Mouse (Mus musculus): ENCODE measurements around the gene Abca4. TPM values are rescaled to one million over a fixed set of nuclear protein-coding genes. Genes with fewer than 3 reads are reported as not detected.
A peak's percentile ranks its signal among the peaks of the same experiment; 100 is the strongest.

The Abca4 gene
- total RNA-seq, 1 experiment from 2014 or later = 2.0 TPM

GRCm38 (mm10) chr3:122133255-122133654, 89.0 kb downstream of the Abca4 start:
- ATAC-seq (replicated peaks in 1 of 2; ENCODE audit: insufficient read depth in 1 of 2, low FRiP score in 2 of 2, low TSS enrichment in 1 of 2, low read depth in 1 of 2, poor library complexity in 2 of 2, severe bottlenecking in 2 of 2) = no peak

- no peak for ATAC-seq (replicated peaks in 1 of 2; ENCODE audit: insufficient read depth in 1 of 2, low FRiP score in 2 of 2, low TSS enrichment in 1 of 2, low read depth in 1 of 2, poor library complexity in 2 of 2, severe bottlenecking in 2 of 2)
Observed at GRCm38 (mm10) chr3:122133840-122134239, 89.6 kb downstream of the Abca4 start.

- ATAC-seq (replicated peaks in 1 of 2; ENCODE audit: insufficient read depth in 1 of 2, low FRiP score in 2 of 2, low TSS enrichment in 1 of 2, low read depth in 1 of 2, poor library complexity in 2 of 2, severe bottlenecking in 2 of 2) = peak in 1 of 2 experiments; percentile 68; a peak in 3 of 4 replicates
Observed at GRCm38 (mm10) chr3:122140589-122141400, 96.6 kb downstream of the Abca4 start.

- ATAC-seq (replicated peaks in 1 of 2; ENCODE audit: insufficient read depth in 1 of 2, low FRiP score in 2 of 2, low TSS enrichment in 1 of 2, low read depth in 1 of 2, poor library complexity in 2 of 2, severe bottlenecking in 2 of 2) = no peak
Observed at GRCm38 (mm10) chr3:122142256-122142922, 98.1 kb downstream of the Abca4 start.

- no peak for ATAC-seq (replicated peaks in 1 of 2; ENCODE audit: insufficient read depth in 1 of 2, low FRiP score in 2 of 2, low TSS enrichment in 1 of 2, low read depth in 1 of 2, poor library complexity in 2 of 2, severe bottlenecking in 2 of 2)
Observed at GRCm38 (mm10) chr3:122143432-122143831, 99.2 kb downstream of the Abca4 start.

GRCm38 (mm10) chr3:122145430-122145829, 101.2 kb downstream of the Abca4 start:
- ATAC-seq (replicated peaks in 1 of 2; ENCODE audit: insufficient read depth in 1 of 2, low FRiP score in 2 of 2, low TSS enrichment in 1 of 2, low read depth in 1 of 2, poor library complexity in 2 of 2, severe bottlenecking in 2 of 2) = no peak

- peak; percentile 32 to 41; a peak in 1 of 4 replicates for ATAC-seq (replicated peaks in 1 of 2; ENCODE audit: insufficient read depth in 1 of 2, low FRiP score in 2 of 2, low TSS enrichment in 1 of 2, low read depth in 1 of 2, poor library complexity in 2 of 2, severe bottlenecking in 2 of 2)
Observed at GRCm38 (mm10) chr3:122150836-122151235, 106.6 kb downstream of the Abca4 start.

- ATAC-seq (replicated peaks in 1 of 2; ENCODE audit: insufficient read depth in 1 of 2, low FRiP score in 2 of 2, low TSS enrichment in 1 of 2, low read depth in 1 of 2, poor library complexity in 2 of 2, severe bottlenecking in 2 of 2) = no peak
Observed at GRCm38 (mm10) chr3:122152431-122152830, 108.2 kb downstream of the Abca4 start.

GRCm38 (mm10) chr3:122154080-122154479, 109.8 kb downstream of the Abca4 start:
- 0 out of 4 replicates have a peak, but pooled peaks of 1 of the 2 experiments have one; percentile 38 for ATAC-seq (replicated peaks in 1 of 2; ENCODE audit: insufficient read depth in 1 of 2, low FRiP score in 2 of 2, low TSS enrichment in 1 of 2, low read depth in 1 of 2, poor library complexity in 2 of 2, severe bottlenecking in 2 of 2)

GRCm38 (mm10) chr3:122159447-122159846, 115.2 kb downstream of the Abca4 start:
- ATAC-seq (replicated peaks in 1 of 2; ENCODE audit: insufficient read depth in 1 of 2, low FRiP score in 2 of 2, low TSS enrichment in 1 of 2, low read depth in 1 of 2, poor library complexity in 2 of 2, severe bottlenecking in 2 of 2) = no peak

- ATAC-seq (replicated peaks in 1 of 2; ENCODE audit: insufficient read depth in 1 of 2, low FRiP score in 2 of 2, low TSS enrichment in 1 of 2, low read depth in 1 of 2, poor library complexity in 2 of 2, severe bottlenecking in 2 of 2) = peak; percentile 76 to 90; a peak in 3 of 4 replicates
Observed at GRCm38 (mm10) chr3:122169616-122170178, 125.5 kb downstream of the Abca4 start.

GRCm38 (mm10) chr3:122170621-122171309, 126.5 kb downstream of the Abca4 start:
- no peak for ATAC-seq (replicated peaks in 1 of 2; ENCODE audit: insufficient read depth in 1 of 2, low FRiP score in 2 of 2, low TSS enrichment in 1 of 2, low read depth in 1 of 2, poor library complexity in 2 of 2, severe bottlenecking in 2 of 2)

GRCm38 (mm10) chr3:122173526-122174150, 129.4 kb downstream of the Abca4 start:
- no peak for ATAC-seq (replicated peaks in 1 of 2; ENCODE audit: insufficient read depth in 1 of 2, low FRiP score in 2 of 2, low TSS enrichment in 1 of 2, low read depth in 1 of 2, poor library complexity in 2 of 2, severe bottlenecking in 2 of 2)

GRCm38 (mm10) chr3:122176018-122176417, 131.8 kb downstream of the Abca4 start:
- ATAC-seq (replicated peaks in 1 of 2; ENCODE audit: insufficient read depth in 1 of 2, low FRiP score in 2 of 2, low TSS enrichment in 1 of 2, low read depth in 1 of 2, poor library complexity in 2 of 2, severe bottlenecking in 2 of 2) = no peak

- no peak for ATAC-seq (replicated peaks in 1 of 2; ENCODE audit: insufficient read depth in 1 of 2, low FRiP score in 2 of 2, low TSS enrichment in 1 of 2, low read depth in 1 of 2, poor library complexity in 2 of 2, severe bottlenecking in 2 of 2)
Observed at GRCm38 (mm10) chr3:122176706-122177390, 132.6 kb downstream of the Abca4 start.

GRCm38 (mm10) chr3:122184109-122184508, 139.9 kb downstream of the Abca4 start:
- ATAC-seq (replicated peaks in 1 of 2; ENCODE audit: insufficient read depth in 1 of 2, low FRiP score in 2 of 2, low TSS enrichment in 1 of 2, low read depth in 1 of 2, poor library complexity in 2 of 2, severe bottlenecking in 2 of 2) = 0 out of 4 replicates have a peak, but pooled peaks of 1 of the 2 experiments have one; percentile 9

- peak; percentile 82 to 90 for ATAC-seq (replicated peaks in 1 of 2; ENCODE audit: insufficient read depth in 1 of 2, low FRiP score in 2 of 2, low TSS enrichment in 1 of 2, low read depth in 1 of 2, poor library complexity in 2 of 2, severe bottlenecking in 2 of 2)
Observed at GRCm38 (mm10) chr3:122186975-122187374, 142.7 kb downstream of the Abca4 start.

Measured in hematopoietic stem cell, adult 5-6 weeks (primary cell).